Mouse (Mus musculus): Measurements from ENCODE around the gene Lrrc45.
"Not testable (repeated sequence)": the region's sequence is repeated elsewhere in the genome, so short reads cannot be mapped to it uniquely, and the experiment has no call there.

Lrrc45 gene

GRCm38 (mm10) chr11:120726243-120727168 lies 12.8 kb downstream of the Lrrc45 start:
- DNase-seq (ENCODE audit: low read depth in 1 of 2, low spot score in 2 of 2), result no peak

- peak; percentile 55 to 73 for DNase-seq (ENCODE audit: low read depth in 1 of 2, low spot score in 2 of 2)
Observed at GRCm38 (mm10) chr11:120727169-120727527, 13.4 kb downstream of the Lrrc45 start, which contains the start of gene Dcxr. Gene Dcxr (minus strand): TSS chr11:120727281.

GRCm38 (mm10) chr11:120727564-120727963 lies 13.8 kb downstream of the Lrrc45 start:
- DNase-seq (ENCODE audit: low read depth in 1 of 2, low spot score in 2 of 2), result no peak

GRCm38 (mm10) chr11:120728530-120729240 lies 15.0 kb downstream of the Lrrc45 start:
- DNase-seq (ENCODE audit: low read depth in 1 of 2, low spot score in 2 of 2), result no peak

- DNase-seq (ENCODE audit: low read depth in 1 of 2, low spot score in 2 of 2), result peak in 1 of 2 experiments; percentile 51
Observed at GRCm38 (mm10) chr11:120729432-120730050, 15.8 kb downstream of the Lrrc45 start.

GRCm38 (mm10) chr11:120730331-120730870 lies 16.7 kb downstream of the Lrrc45 start:
- DNase-seq (ENCODE audit: low read depth in 1 of 2, low spot score in 2 of 2), result no peak

- no peak for DNase-seq (ENCODE audit: low read depth in 1 of 2, low spot score in 2 of 2)
Observed at GRCm38 (mm10) chr11:120731395-120731794, 17.7 kb downstream of the Lrrc45 start.

- no peak for DNase-seq (ENCODE audit: low read depth in 1 of 2, low spot score in 2 of 2)
Observed at GRCm38 (mm10) chr11:120731858-120732680, 18.3 kb downstream of the Lrrc45 start, which contains the start of gene Cbr2. Gene Cbr2 (minus strand): TSS chr11:120732114.

- no peak for DNase-seq (ENCODE audit: low read depth in 1 of 2, low spot score in 2 of 2)
Observed at GRCm38 (mm10) chr11:120733521-120733920, 19.8 kb downstream of the Lrrc45 start.

GRCm38 (mm10) chr11:120736424-120736823 lies 22.7 kb downstream of the Lrrc45 start:
- DNase-seq (ENCODE audit: low read depth in 1 of 2, low spot score in 2 of 2), result no peak

GRCm38 (mm10) chr11:120740981-120741380 lies 27.3 kb downstream of the Lrrc45 start:
- no peak for DNase-seq (ENCODE audit: low read depth in 1 of 2, low spot score in 2 of 2)

GRCm38 (mm10) chr11:120744121-120744701 lies 30.5 kb downstream of the Lrrc45 start:
- DNase-seq (ENCODE audit: low read depth in 1 of 2, low spot score in 2 of 2), result no peak

- no peak for DNase-seq (ENCODE audit: low read depth in 1 of 2, low spot score in 2 of 2)
Observed at GRCm38 (mm10) chr11:120747974-120748373, 34.2 kb downstream of the Lrrc45 start.

- peak in 1 of 2 experiments; percentile 46 for DNase-seq (ENCODE audit: low read depth in 1 of 2, low spot score in 2 of 2)
Observed at GRCm38 (mm10) chr11:120749430-120749829, 35.7 kb downstream of the Lrrc45 start.

GRCm38 (mm10) chr11:120751606-120752005 lies 37.9 kb downstream of the Lrrc45 start:
- DNase-seq (ENCODE audit: low read depth in 1 of 2, low spot score in 2 of 2), result no peak

GRCm38 (mm10) chr11:120760236-120760635 lies 46.5 kb downstream of the Lrrc45 start:
- no peak for DNase-seq (ENCODE audit: low read depth in 1 of 2, low spot score in 2 of 2)

- DNase-seq (ENCODE audit: low read depth in 1 of 2, low spot score in 2 of 2), result no peak
Observed at GRCm38 (mm10) chr11:120761811-120762671, 48.3 kb downstream of the Lrrc45 start.

- DNase-seq (ENCODE audit: low read depth in 1 of 2, low spot score in 2 of 2), result not testable (repeated sequence)
Observed at GRCm38 (mm10) chr11:120762672-120763041, 48.9 kb downstream of the Lrrc45 start, which contains the start of gene Hmga1b. Gene Hmga1b (plus strand): TSS chr11:120762794.

Data from monocyte, adult 2 months (primary cell).